In the genomic region with DNA sequence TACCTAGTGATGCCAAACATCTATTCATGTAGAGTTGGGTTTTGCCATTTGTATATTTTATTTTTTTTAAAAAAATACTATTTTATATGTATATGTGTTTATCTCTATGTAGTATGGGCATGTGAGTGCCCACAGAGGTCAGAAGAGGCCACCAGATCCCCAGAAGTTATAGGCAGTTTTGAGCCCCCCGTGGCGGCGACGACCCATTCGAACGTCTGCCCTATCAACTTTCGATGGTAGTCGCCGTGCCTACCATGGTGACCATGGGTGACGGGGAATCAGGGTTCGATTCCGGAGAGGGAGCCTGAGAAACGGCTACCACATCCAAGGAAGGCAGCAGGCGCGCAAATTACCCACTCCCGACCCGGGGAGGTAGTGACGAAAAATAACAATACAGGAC, we compare ENCODE assay signal across 8 mouse cellular contexts.
DNase-seq lines count a peak whose midpoint lies in the region; ATAC-seq and TF ChIP-seq lines count a peak whose summit lies in the region.
"Not testable (repeated sequence)": the region's sequence is repeated elsewhere in the genome, so short reads cannot be mapped to it uniquely, and the experiment has no call there.

No protein-coding gene starts in this region.

- peak; percentile 64 for DNase-seq in MEL (ENCODE audit: low read depth, low spot score)
- DNase-seq in c-Kit-positive CD71-positive TER-119-positive erythroid progenitor cells, embryonic 14.5 days (ENCODE audit: low spot score) = peak; percentile 58
- DNase-seq in forebrain, embryonic 11.5 days (ENCODE audit: low spot score) = peak; percentile 85
- peak; percentile 81 to 85 for DNase-seq in heart, postnatal 14 days
- peak; percentile 59 to 80 for DNase-seq in layer of hippocampus, postnatal 25 days (ENCODE audit: extremely low spot score in 1 of 2, low spot score in 1 of 2)
- peak; percentile 43 for DNase-seq in lung, postnatal 25 days (ENCODE audit: low spot score)
- DNase-seq in right cerebral cortex, postnatal 25 days = peak; percentile 81
- peak; percentile 90 for DNase-seq in thymus, postnatal 4 days

- not testable (repeated sequence) for H3K9ac ChIP-seq in MEL (ENCODE audit: control insufficient read depth, low read depth, low read length, poor library complexity, severe bottlenecking); forebrain, embryonic 11.5 days (ENCODE audit: low read length)

- H3K4me1 ChIP-seq in MEL (ENCODE audit: control insufficient read depth in 1 of 2, insufficient read depth in 2 of 2, low read length in 2 of 2); forebrain, embryonic 11.5 days (replicated peaks; ENCODE audit: control insufficient read depth, insufficient read depth, low read length): not testable (repeated sequence)

- TF ChIP-seq CTCF in MEL (IDR thresholded peaks at IDR 0.05 in 2 of 3, conservative IDR thresholded peaks at IDR 0.05 in 1 of 3; ENCODE audit: control insufficient read depth in 1 of 3, insufficient read depth in 1 of 3, low read depth in 2 of 3, low read length in 3 of 3, poor library complexity in 1 of 3, severe bottlenecking in 1 of 3) = not testable (repeated sequence)

- not testable (repeated sequence) for H3K4me3 ChIP-seq in MEL (ENCODE audit: control insufficient read depth in 1 of 2, insufficient read depth in 1 of 2, low read depth in 2 of 2, low read length in 2 of 2); forebrain, embryonic 11.5 days (ENCODE audit: low read depth, low read length)

- H3K79me2 ChIP-seq in MEL (ENCODE audit: control insufficient read depth, insufficient read depth, low read length, poor library complexity) = not testable (repeated sequence)

- WGBS in forebrain, embryonic 11.5 days = 86% methylated on average over 15 of the region's 18 CpGs

- H3K27me3 ChIP-seq in MEL (ENCODE audit: control insufficient read depth in 1 of 2, insufficient read depth in 2 of 2, low read length in 2 of 2); forebrain, embryonic 11.5 days (ENCODE audit: control insufficient read depth, insufficient read depth, low read length): not testable (repeated sequence)

- not testable (repeated sequence) for TF ChIP-seq RAD21 in MEL (IDR thresholded peaks at IDR 0.05; ENCODE audit: low read depth, low read length)

- ATAC-seq in forebrain, embryonic 11.5 days (replicated peaks; ENCODE audit: low FRiP score) = not testable (repeated sequence)

- TF ChIP-seq POLR2A in MEL (IDR thresholded peaks at IDR 0.05; ENCODE audit: control insufficient read depth in 1 of 2, insufficient read depth in 1 of 2, low read depth in 1 of 2, low read length in 2 of 2, poor library complexity in 1 of 2) = not testable (repeated sequence)

- not testable (repeated sequence) for H3K36me3 ChIP-seq in MEL (ENCODE audit: control insufficient read depth in 1 of 2, insufficient read depth in 2 of 2, low read length in 2 of 2); forebrain, embryonic 11.5 days (ENCODE audit: control insufficient read depth, insufficient read depth, low read length)

- H3K4me2 ChIP-seq in forebrain, embryonic 11.5 days (ENCODE audit: low read depth, low read length, severe bottlenecking) = not testable (repeated sequence)

- not testable (repeated sequence) for H3K27ac ChIP-seq in MEL (ENCODE audit: control insufficient read depth, low read depth, low read length); forebrain, embryonic 11.5 days (ENCODE audit: low read depth, low read length)

- not testable (repeated sequence) for H3K9me3 ChIP-seq in MEL (replicated peaks; ENCODE audit: insufficient read depth, low read length); forebrain, embryonic 11.5 days (ENCODE audit: control insufficient read depth, low read length)

- TF ChIP-seq EP300 in MEL (IDR thresholded peaks at IDR 0.05; ENCODE audit: low read depth in 1 of 2, low read length in 2 of 2) = not testable (repeated sequence)

- intact Hi-C loops in heart, postnatal 14 days (cut with DNase I) = not testable (repeated sequence)
